Mouse (Mus musculus) heart, embryonic 14.5 days (tissue): Measurements from ENCODE around the gene Dkkl1. TPM values are rescaled to one million over a fixed set of nuclear protein-coding genes. Genes with fewer than 3 reads are reported as not detected.

Experiments
- ATAC-seq: fragments of 200-750 bp; cut with Nextera tagmentation; 2 replicates; pipeline ENCODE4 v1.8.0; 2017; ENCODE audit warnings: low read depth, moderate TSS enrichment; ENCODE audit not compliant: insufficient number of reproducible peaks, insufficient read depth, low FRiP score
- H3K27ac ChIP-seq, 2 experiments: fragments of 200-500 bp in 1 of 2; fragments of 300-500 bp in 1 of 2; sonication (generic) in 1 of 2; replicated peaks in 1 of 2; 2 replicates each; pipeline ENCODE4 v1.5.1; 2012 to 2014; ENCODE audit warnings: low read depth in 2 of 2, low read length in 2 of 2, control low read depth in 1 of 2, mild to moderate bottlenecking in 1 of 2, mixed read lengths in 1 of 2; ENCODE audit not compliant: control insufficient read depth in 1 of 2, insufficient read depth in 1 of 2
- H3K27me3 ChIP-seq: fragments of 300-500 bp; sonication (generic); 2 replicates; pipeline ENCODE4 v1.6.1; 2014; ENCODE audit warnings: mild to moderate bottlenecking, low read length, control low read depth; ENCODE audit not compliant: control insufficient read depth, insufficient read depth
- H3K36me3 ChIP-seq: fragments of 300-500 bp; sonication (generic); 2 replicates; pipeline ENCODE4 v1.6.1; 2014; ENCODE audit warnings: mild to moderate bottlenecking, control low read depth, low read length, mixed read lengths; ENCODE audit not compliant: control insufficient read depth, insufficient read depth
- H3K4me1 ChIP-seq, 2 experiments: fragments of 200-500 bp in 1 of 2; fragments of 300-500 bp in 1 of 2; sonication (generic) in 1 of 2; 2 replicates each; pipeline ENCODE4 v1.6.1; 2012 to 2014; ENCODE audit warnings: low read length in 2 of 2, control low read depth in 1 of 2, mixed read lengths in 1 of 2; ENCODE audit not compliant: control insufficient read depth in 2 of 2, insufficient read depth in 2 of 2
- H3K4me2 ChIP-seq: fragments of 300-500 bp; sonication (generic); 2 replicates; pipeline ENCODE4 v1.6.1; 2014; ENCODE audit warnings: mild to moderate bottlenecking, low read length
- H3K4me3 ChIP-seq, 2 experiments: fragments of 200-500 bp in 1 of 2; fragments of 300-500 bp in 1 of 2; sonication (generic) in 1 of 2; 2 replicates each; pipeline ENCODE4 v1.5.1; 2012 to 2014; ENCODE audit warnings: low read length in 2 of 2, mild to moderate bottlenecking in 2 of 2, control low read depth in 1 of 2, low read depth in 1 of 2, moderate library complexity in 1 of 2; ENCODE audit not compliant: control insufficient read depth in 1 of 2, insufficient read depth in 1 of 2
- H3K9ac ChIP-seq: fragments of 300-500 bp; sonication (generic); 2 replicates; pipeline ENCODE4 v1.6.1; 2014; ENCODE audit warnings: mild to moderate bottlenecking, low read length
- H3K9me3 ChIP-seq: fragments of 300-500 bp; sonication (generic); 2 replicates; pipeline ENCODE4 v1.6.1; 2016; ENCODE audit warnings: low read length, control low read depth; ENCODE audit not compliant: control insufficient read depth
- WGBS: fragments of 180-500 bp; shearing (Covaris S2); extraction: QIAGEN DNeasy Blood & Tissue Kit; methylation state at CpG from one replicate; pipeline ENCODE4 v1.1.7; 2014; 5-methylcytosine and 5-hydroxymethylcytosine counted together
- polyA plus RNA-seq: library from polyadenylated mRNA; unstranded; fragments of >200 nt; fragmentation: Nextera tagmentation; extraction: Ambion mirVana; gene quantifications from 2 replicates; pipeline ENCODE4 v1.2.1, GENCODE M21; 2014

Gene Dkkl1
- polyA plus RNA-seq, 1 experiment from 2014 or later = 1.7 TPM

DNA sequence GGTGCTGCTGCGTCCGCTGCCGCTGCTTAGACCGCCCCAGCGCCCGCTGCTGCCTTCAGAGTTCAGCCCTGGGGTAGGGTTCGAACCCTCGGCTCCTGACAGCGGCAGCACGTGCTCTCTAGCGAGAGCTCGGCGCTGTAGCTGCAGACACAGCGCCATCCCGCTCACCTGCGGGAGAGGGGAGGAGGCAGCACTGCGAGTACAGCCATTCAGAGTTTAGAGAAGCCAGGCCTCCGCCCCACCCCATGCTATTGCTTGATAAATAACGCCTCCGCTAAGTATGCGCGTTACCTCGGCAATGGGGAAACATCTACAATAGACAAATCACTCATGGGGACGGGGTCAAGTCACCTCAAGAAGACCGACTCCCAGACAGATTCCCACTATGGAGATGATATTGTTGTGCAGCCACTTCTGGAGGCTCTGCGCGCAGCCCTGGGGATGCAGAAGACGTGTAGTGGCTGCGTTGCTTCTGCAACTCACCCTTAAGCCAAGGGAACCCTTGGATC lies 22.4 kb upstream of the Dkkl1 start:
- H3K27me3 ChIP-seq = peaks cover 11% of the 10 kb centered on the region; the same call in 1 of the 2 replicates
- H3K4me2 ChIP-seq = peak overlapping the region; percentile 65
- 8% methylated on average over 29 of the region's 29 CpGs for WGBS
- peaks cover 28 to 34% of the 10 kb centered on the region in 2 experiments for H3K4me1 ChIP-seq
- peak overlapping the region in 1 of 2 experiments; percentile 27; a peak in 1 of 4 replicates for H3K4me3 ChIP-seq
- peak overlapping the region; percentile 3; the same call in 1 of the 2 replicates for H3K9ac ChIP-seq
- H3K36me3 ChIP-seq = peaks cover 37% of the 10 kb centered on the region
- H3K27ac ChIP-seq = peak overlapping the region; percentile 42 to 57
- no peak for ATAC-seq
- H3K9me3 ChIP-seq = no peaks in the 10 kb centered on the region

DNA sequence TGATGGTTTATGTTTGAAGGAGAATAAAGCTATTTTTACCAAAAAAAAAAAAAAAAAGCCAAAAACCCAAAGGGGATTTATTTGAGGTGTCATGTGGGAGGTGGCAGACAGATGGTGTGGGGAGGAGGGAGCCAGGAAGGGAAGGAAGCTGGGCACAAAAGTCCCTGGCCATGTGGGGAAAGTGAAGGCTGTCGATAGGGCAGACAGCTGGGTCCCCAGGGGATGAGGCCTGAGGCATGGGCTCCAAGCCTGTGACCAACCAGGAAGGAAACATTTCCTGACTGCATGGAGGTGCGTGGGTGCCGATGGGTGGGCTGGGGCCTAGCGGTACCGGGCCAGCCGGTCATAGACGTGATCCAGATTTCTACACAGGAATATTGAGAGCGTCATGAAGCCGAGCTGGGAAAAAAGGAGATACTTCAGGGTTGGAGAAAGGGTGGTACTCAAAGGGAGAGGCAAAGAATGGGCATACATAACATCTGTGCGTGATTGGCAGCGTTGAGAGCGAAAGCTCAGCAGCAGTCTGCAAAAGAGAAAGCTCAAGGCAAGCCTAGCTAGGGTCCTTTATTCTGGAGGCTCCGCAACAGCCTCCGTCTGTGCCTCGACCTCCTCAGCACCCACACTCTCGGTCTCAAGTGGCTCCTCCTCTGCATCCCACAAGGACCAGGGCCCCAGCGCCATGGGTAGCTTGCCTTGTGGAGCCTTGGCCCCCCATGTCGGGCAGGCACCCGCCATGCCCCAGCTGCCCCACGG lies 21.8 kb upstream of the Dkkl1 start:
- H3K27me3 ChIP-seq = peaks cover 6% of the 10 kb centered on the region; the same call in 1 of the 2 replicates
- 25% methylated on average over 20 of the region's 20 CpGs for WGBS
- peaks cover 28 to 34% of the 10 kb centered on the region in 2 experiments for H3K4me1 ChIP-seq
- H3K9ac ChIP-seq = 0 out of 2 replicates have a peak overlapping the region, but pooled peaks have one; percentile 3
- H3K4me2 ChIP-seq = peak overlapping the region; percentile 65
- H3K27ac ChIP-seq = peak overlapping the region in 1 of 2 experiments; percentile 24; a peak in 1 of 4 replicates
- no peaks in the 10 kb centered on the region for H3K9me3 ChIP-seq
- peaks cover 43% of the 10 kb centered on the region for H3K36me3 ChIP-seq
- ATAC-seq = no peak
- no peak overlapping the region for H3K4me3 ChIP-seq

DNA sequence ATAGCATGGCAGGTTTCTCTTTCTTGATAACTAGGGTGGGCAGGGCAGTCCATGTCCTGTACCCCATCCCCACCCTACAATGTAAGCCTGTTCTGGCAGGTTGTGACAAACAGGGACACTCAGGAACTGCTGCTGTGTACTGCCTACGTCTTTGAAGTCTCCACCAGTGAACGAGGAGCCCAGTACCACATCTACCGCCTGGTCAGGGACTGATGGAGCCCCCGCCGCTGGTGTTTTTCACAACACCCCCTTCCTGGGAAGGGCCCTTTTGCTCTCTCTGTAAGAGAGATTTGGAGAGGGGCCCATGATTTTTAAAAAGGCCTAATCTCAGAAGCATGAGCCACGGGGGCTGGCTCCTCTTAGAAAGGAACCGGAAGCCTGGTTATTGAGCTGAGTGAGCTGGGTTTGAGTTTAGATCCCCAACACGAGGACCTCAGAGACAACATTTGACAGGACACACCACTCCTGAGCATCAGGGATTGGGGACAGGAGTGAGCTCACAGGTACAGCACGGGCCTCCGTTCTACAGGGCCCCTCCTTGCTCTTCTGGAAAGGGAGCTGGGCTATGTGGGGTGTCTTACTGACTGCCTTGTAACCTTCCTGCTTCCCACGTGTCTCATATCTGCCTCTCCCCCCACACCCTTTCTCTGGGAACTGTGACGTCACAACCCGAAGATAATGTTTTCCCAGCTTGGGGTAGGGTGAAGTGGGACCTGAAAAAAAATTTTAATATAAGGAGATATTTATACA lies 20.9 kb upstream of the Dkkl1 start:
- Histone ChIP-seq H3K27me3 (peaks cover 3% of the 10 kb centered on the region; the same call in 1 of the 2 replicates), H3K9me3 (no peaks in the 10 kb centered on the region), H3K4me2 (no peak overlapping the region), H3K4me1 (peaks cover 25 to 34% of the 10 kb centered on the region in 2 experiments), H3K9ac (0 out of 2 replicates have a peak overlapping the region, but pooled peaks have one; percentile 5), H3K4me3 (no peak overlapping the region), H3K27ac (no peak overlapping the region), H3K36me3 (peaks cover 52% of the 10 kb centered on the region)
- no peak for ATAC-seq
- WGBS = 53% methylated on average over 13 of the region's 13 CpGs

DNA sequence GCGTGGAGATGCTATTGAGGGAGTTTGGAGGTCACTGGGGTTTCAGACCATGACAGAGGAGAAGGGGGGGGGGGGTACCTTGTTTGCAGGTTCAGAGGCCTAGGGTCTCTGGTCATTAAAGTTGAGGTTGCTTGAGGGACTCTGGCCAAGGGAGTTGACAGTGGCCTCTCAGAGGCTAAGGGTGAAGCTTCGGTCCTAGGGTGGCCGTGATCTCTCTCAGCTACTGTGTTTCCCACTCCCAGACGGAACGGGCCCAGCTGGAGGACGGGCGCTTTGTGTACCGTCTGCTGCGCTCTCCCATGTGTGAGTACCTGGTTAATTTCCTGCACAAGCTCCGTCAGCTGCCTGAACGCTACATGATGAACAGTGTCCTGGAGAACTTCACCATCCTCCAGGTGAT lies 20.0 kb upstream of the Dkkl1 start:
- WGBS = 86% methylated on average over 11 of the region's 11 CpGs
- H3K9ac ChIP-seq = no peak overlapping the region
- H3K4me3 ChIP-seq = no peak overlapping the region
- peaks cover 25 to 34% of the 10 kb centered on the region in 2 experiments for H3K4me1 ChIP-seq
- H3K36me3 ChIP-seq = peaks cover 61% of the 10 kb centered on the region
- ATAC-seq = no peak
- no peak overlapping the region for H3K4me2 ChIP-seq
- no peaks in the 10 kb centered on the region; the same call in 1 of the 2 replicates for H3K27me3 ChIP-seq
- H3K27ac ChIP-seq = no peak overlapping the region
- no peaks in the 10 kb centered on the region for H3K9me3 ChIP-seq

DNA sequence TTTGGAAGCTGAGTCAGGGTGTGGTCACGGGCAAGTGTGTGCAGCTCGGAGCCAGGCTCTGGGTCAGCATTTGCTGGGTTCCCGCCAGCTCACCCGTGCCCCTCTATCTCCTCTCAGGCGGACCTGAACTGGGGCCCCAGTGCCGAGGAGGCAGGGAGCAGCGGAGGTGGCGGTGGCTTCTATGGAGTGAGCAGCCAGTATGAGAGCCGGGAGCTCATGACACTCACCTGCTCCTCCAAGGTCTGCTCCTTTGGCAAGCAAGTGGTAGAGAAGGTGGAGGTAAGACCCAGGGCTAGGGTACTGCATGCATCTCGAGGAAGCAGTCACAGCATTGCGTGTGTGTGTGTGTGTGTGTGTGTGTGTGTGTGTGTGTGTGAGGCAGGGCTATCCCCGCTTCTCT lies 19.2 kb upstream of the Dkkl1 start:
- Histone ChIP-seq H3K9me3 (no peaks in the 10 kb centered on the region), H3K4me1 (peaks cover 25 to 34% of the 10 kb centered on the region in 2 experiments), H3K27ac (no peak overlapping the region), H3K4me3 (no peak overlapping the region), H3K27me3 (no peaks in the 10 kb centered on the region; the same call in 1 of the 2 replicates), H3K9ac (no peak overlapping the region), H3K4me2 (no peak overlapping the region), H3K36me3 (peaks cover 68% of the 10 kb centered on the region)
- WGBS = 81% methylated on average over 12 of the region's 12 CpGs
- ATAC-seq = no peak

DNA sequence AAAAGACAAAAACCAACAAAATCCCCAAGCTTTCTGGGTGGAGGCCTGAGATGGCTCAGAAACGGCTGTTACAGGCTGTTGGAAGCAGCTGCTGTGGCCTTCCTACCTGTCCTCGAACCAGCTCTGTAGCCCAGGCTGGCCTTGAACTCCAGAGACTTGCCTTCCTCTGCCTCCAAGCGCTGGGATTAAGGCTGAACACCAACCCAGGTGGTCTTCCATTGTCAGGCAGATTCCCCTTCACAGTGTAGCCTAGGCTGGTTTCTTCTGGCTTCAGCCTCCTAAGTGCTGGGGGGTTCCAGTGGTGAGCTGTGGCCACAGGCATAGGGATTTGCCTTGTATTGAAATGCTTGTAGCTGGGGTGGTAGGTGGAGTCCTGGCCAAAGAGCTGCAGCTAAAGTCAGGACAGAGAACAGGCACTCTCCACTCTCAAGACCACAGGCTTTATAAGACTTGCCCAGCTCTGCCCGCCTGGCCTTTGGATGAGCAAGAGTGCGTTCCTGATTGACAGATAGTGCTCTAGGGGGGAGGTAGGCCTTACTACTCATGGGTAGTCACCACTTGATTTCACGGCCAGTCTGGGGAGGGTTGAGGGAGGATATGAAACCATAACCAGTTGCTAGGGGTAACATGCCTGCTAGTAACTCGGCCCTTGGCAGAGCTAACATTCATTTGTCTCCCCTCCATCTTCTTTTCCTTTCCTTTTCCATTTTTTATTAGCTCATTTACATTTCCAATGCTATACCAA lies 17.7 kb upstream of the Dkkl1 start:
- no peak overlapping the region for H3K4me2 ChIP-seq
- H3K4me3 ChIP-seq = no peak overlapping the region
- H3K36me3 ChIP-seq = peaks cover 84% of the 10 kb centered on the region
- ATAC-seq = no peak
- H3K27me3 ChIP-seq = no peaks in the 10 kb centered on the region
- H3K27ac ChIP-seq = no peak overlapping the region
- WGBS = 87% methylated on average over 7 of the region's 7 CpGs
- no peak overlapping the region for H3K9ac ChIP-seq
- peaks cover 16 to 23% of the 10 kb centered on the region in 2 experiments for H3K4me1 ChIP-seq
- no peaks in the 10 kb centered on the region for H3K9me3 ChIP-seq

DNA sequence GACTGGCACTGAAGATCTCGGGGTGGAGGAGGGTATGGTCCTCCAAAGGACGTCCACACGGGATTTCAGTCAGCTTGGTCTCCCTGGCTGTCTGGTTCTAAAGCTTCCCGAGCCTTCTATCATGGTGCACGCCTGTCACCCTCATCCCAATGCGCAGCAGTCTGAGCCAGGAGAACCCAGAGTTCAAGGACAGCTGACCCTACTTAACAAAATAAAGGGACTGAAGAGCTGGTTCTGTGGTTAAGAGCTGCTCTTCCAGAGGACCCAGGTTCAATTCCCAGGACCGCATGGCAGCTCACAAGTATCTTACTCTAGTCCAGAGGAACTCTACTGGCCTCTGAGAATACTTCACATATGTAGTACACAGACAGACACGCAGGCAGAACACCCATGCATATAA lies 17.1 kb upstream of the Dkkl1 start:
- Histone ChIP-seq H3K9me3 (no peaks in the 10 kb centered on the region), H3K4me1 (peaks cover 10 to 17% of the 10 kb centered on the region in 2 experiments), H3K36me3 (peaks cover 90% of the 10 kb centered on the region), H3K9ac (no peak overlapping the region), H3K4me3 (no peak overlapping the region), H3K27ac (no peak overlapping the region), H3K27me3 (no peaks in the 10 kb centered on the region), H3K4me2 (no peak overlapping the region)
- ATAC-seq = no peak
- WGBS = 87% methylated on average over 8 of the region's 8 CpGs
